Mouse (Mus musculus) small intestine, adult 2 months (tissue): ENCODE results near the gene Csf1. TPM values are rescaled to one million over a fixed set of nuclear protein-coding genes. Genes with fewer than 3 reads are reported as not detected.

Experiments
- H3K27ac ChIP-seq: fragments of 200-500 bp; 2 replicates; pipeline ENCODE4 v1.5.1; 2012; ENCODE audit warnings: low read depth, low read length, control low read depth, inconsistent platforms; ENCODE audit not compliant: insufficient read depth
- H3K27me3 ChIP-seq: fragments of 200-500 bp; 2 replicates; pipeline ENCODE4 v1.6.1; 2012; ENCODE audit warnings: mild to moderate bottlenecking, moderate library complexity, low read length, inconsistent platforms; ENCODE audit not compliant: control insufficient read depth, insufficient read depth
- H3K36me3 ChIP-seq: fragments of 200-500 bp; 2 replicates; pipeline ENCODE4 v1.6.1; 2012; ENCODE audit warnings: mild to moderate bottlenecking, low read length, control low read depth, inconsistent platforms; ENCODE audit not compliant: control insufficient read depth, insufficient read depth
- H3K4me1 ChIP-seq: fragments of 200-500 bp; 2 replicates; pipeline ENCODE4 v1.6.1; 2012; ENCODE audit warnings: low read length, inconsistent platforms, mixed read lengths; ENCODE audit not compliant: control insufficient read depth, insufficient read depth, insufficient read length
- H3K4me3 ChIP-seq: fragments of 200-500 bp; 2 replicates; pipeline ENCODE4 v1.5.1; 2012; ENCODE audit warnings: low read depth, mild to moderate bottlenecking, control low read depth, inconsistent platforms, low read length, moderate library complexity
- CTCF ChIP-seq: fragments of 200-500 bp; IDR thresholded peaks from 2 replicates; pipeline ENCODE4 v1.5.1; 2012; ENCODE audit warnings: low read depth, mild to moderate bottlenecking, control low read depth, inconsistent platforms, low read length, moderate library complexity, mixed read lengths; ENCODE audit not compliant: insufficient replicate concordance, insufficient read length; ENCODE audit errors: extremely low read depth
- POLR2A ChIP-seq: fragments of 200-500 bp; IDR thresholded peaks from 2 replicates; pipeline ENCODE4 v1.6.1; 2012; ENCODE audit warnings: low read depth, mild to moderate bottlenecking, control low read depth, inconsistent platforms, low read length, moderate library complexity
- WGBS: fragments of 180-500 bp; shearing (Covaris S2); methylation state at CpG from one replicate; pipeline ENCODE4 v1.1.7; 2018; 5-methylcytosine and 5-hydroxymethylcytosine counted together
- polyA plus RNA-seq: library from polyadenylated mRNA; depleted of rRNA; stranded (reverse); fragments of >200 nt; gene quantifications from 2 replicates; pipeline ENCODE4 v1.2.3, GENCODE M21; 2012

Gene Csf1
- polyA plus RNA-seq, 1 experiment: 9.7 TPM

DNA sequence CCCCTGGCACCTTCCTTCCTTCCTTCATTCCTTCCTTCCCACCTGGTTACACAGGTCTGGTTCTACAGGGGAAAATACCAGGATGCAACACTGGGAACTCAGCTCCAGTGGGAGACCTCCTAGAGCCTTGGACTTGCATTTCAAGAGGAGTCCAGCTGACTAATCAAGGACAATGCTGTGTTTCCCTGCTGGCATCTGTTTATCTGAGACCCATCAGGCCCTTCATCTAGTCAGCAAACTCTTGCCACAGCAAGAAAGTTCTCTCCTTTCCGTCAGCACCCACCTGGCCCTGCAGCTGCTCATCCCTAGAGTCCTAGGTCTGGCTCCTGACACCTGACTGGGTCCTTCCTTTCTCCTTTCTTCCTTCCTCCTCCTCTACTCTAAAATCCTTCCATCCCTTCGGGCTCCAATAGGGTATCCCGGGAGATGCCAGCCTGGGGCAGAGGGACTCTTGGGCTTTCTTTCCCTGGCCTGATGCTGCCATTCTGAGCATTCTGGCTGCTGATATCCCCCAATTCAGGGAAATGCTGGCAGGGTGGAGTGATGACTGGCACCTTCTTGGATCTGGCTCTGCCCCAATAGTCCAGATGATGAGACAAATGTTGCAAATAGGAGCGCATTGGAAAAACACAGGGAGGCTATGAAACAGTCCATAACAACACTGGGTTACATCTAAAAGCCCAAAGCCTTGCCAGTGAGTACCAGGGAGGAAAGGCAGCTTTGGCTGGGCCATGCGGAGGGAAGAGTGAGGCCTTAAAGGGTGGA lies 2.7 kb downstream of the Csf1 start:
- no peak overlapping the region for H3K27ac ChIP-seq
- H3K36me3 ChIP-seq: peaks cover 3% of the 10 kb centered on the region; the same call in 1 of the 2 replicates
- no peak for TF ChIP-seq CTCF
- TF ChIP-seq POLR2A: no peak
- H3K4me1 ChIP-seq: peaks cover 8% of the 10 kb centered on the region; the same call in 1 of the 2 replicates
- no peaks in the 10 kb centered on the region for H3K27me3 ChIP-seq
- H3K4me3 ChIP-seq: peak overlapping the region; percentile 26
- 82% methylated on average over 5 of the region's 5 CpGs for whole genome bisulfite sequencing

DNA sequence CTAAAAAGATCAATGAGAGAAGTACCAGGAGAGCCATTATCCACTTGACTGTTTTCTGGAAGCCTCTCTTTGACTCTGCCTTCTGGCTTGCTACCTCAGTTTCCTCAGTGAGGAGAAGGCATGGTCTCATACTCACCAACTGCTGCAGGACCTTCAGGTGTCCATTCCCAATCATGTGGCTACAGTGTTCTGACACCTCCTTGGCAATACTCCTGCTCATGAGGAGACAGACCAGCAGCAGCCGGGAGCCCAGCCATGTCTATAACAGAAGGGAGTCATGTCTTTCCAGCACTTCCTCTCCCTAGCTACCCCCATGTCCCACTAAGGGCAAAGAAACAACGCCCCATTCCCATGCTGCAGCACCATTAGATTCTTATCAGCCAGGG lies 3.8 kb downstream of the Csf1 start:
- Histone ChIP-seq H3K36me3 (peaks cover 3% of the 10 kb centered on the region; the same call in 1 of the 2 replicates), H3K27me3 (no peaks in the 10 kb centered on the region), H3K4me1 (peaks cover 8% of the 10 kb centered on the region; the same call in 1 of the 2 replicates), H3K27ac (no peak overlapping the region), H3K4me3 (no peak overlapping the region)
- 78% methylated on average over 2 of the region's 2 CpGs for WGBS
- TF ChIP-seq CTCF (no peak), POLR2A (no peak)

DNA sequence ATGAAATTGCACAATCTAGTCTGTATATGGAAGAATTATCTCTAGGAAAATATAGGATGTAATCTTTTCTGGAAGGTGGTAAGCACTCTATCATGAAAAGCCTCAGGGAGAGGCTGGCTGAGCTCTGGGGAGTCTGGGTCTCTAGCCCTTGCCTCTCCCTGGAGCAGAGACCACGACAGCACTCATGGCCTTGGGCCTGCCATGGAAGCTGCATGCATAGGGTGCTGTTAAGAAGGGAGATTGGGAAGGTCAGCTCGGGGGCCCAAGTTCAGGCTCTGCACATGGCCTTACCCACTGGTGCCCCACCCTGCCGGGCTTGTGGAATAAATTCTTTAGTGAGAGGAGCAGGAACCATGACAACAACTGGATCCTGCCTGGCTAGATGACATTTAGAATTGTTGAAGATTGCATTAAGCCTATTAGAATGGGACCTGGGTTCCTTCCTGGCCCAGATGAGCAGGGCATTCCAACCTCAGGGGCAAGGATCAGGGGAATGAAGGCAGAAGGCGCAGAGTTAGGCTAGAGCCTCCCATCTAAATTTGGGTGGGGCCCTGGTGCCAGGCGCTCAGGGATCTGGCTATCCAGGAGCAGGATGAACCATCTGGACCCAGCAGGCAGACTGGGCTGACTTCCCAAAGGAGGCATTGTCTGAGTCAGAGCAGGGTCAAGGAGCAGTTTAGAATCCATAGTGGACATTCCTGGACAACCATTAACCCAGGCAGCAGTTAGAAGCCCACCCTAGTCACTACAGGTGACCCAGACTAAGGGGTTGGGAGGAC lies 4.4 kb downstream of the Csf1 start:
- 71% methylated on average over 5 of the region's 5 CpGs for WGBS
- H3K27ac ChIP-seq: no peak overlapping the region
- TF ChIP-seq POLR2A (no peak), CTCF (no peak)
- peaks cover 3% of the 10 kb centered on the region; the same call in 1 of the 2 replicates for H3K36me3 ChIP-seq
- peaks cover 8% of the 10 kb centered on the region; the same call in 1 of the 2 replicates for H3K4me1 ChIP-seq
- H3K27me3 ChIP-seq: no peaks in the 10 kb centered on the region
- H3K4me3 ChIP-seq: no peak overlapping the region

DNA sequence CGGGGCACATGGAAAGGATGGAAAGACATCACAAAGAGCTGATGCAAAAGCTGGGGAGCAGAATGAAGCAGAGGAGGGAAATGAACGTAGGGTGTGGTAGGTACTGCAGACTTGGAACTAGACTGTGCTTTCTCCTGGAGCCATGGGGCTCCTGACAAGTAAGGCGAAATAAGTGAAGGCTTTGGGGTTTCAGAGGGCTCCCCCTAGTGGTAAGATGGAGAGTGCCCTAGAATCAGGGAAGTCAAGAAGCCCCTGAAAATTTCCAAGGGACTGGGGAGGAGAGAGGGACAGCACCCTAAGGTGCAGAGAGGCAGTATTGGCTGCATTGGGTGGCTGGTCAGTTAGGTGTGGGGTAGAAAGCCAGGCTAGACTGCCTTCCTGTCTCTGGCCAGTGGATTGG lies 5.6 kb downstream of the Csf1 start:
- Histone ChIP-seq H3K27ac (no peak overlapping the region), H3K4me1 (peaks cover 4% of the 10 kb centered on the region; the same call in 1 of the 2 replicates), H3K27me3 (no peaks in the 10 kb centered on the region), H3K36me3 (peaks cover 3% of the 10 kb centered on the region; the same call in 1 of the 2 replicates), H3K4me3 (no peak overlapping the region)
- 44% methylated on average over 3 of the region's 3 CpGs for WGBS
- TF ChIP-seq POLR2A (no peak), CTCF (peak; percentile 88; the same call in 1 of the 2 replicates)

DNA sequence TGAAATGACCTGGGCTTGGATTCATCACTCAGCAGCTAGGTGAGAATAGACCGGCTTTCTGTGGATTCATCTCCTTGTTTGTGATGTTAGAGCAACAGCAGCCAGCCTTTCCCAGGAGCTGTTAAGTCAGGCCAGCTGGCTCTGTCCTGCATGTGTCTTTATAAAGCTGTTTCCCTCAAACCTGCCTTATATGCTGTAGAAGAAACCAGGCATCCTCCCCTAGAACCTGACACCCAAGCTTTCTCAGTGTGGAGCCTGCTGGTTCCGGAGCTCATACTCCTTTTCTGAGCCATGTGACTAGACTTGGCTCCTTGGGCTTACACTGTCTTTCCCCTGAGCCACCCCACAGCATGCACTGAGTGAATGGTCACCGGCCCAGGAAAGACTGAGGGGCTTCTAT lies 8.7 kb downstream of the Csf1 start:
- TF ChIP-seq POLR2A (no peak), CTCF (no peak)
- Histone ChIP-seq H3K4me3 (no peak overlapping the region), H3K36me3 (peaks cover 5% of the 10 kb centered on the region; the same call in 1 of the 2 replicates), H3K4me1 (no peaks in the 10 kb centered on the region), H3K27ac (no peak overlapping the region), H3K27me3 (no peaks in the 10 kb centered on the region)
- WGBS: 46% methylated on average over 3 of the region's 3 CpGs

DNA sequence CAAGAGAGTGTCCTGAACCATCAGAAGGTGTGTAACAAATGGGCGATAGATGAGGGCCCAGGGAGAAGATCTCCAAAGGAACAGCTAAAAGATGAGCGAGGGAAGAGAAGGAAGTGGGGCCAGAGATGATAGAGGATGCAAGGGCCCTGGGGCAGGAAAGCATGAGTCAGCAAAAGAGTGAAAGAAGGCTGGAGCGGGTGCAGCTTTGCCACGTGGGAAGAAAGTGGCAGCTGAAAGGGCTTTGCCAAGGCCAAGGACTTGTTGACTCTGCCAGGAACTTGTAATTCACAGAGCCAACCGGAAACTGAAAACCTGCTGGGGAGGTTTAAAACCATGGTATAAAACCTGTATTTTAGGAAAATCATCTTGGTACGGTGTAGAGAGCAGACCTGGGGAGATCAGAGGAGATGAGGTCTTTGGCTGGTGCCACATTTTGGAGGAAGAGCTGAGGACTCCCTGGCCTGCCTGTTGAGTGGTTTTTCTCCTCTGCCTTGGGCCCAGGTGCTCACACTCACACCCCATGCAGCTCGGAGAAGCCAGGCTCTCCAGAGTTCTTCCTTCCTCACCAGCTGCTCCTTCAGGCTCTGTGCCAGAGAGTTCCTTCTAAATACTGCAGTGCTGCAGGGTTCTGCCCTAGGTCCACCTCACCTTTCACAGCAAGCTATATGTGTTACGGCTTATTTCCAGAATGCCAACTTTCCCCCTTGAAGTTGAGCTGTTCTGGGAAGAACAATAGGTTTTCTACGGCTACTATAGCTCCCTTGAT lies 9.3 kb downstream of the Csf1 start:
- TF ChIP-seq POLR2A (no peak), CTCF (no peak)
- Histone ChIP-seq H3K27me3 (no peaks in the 10 kb centered on the region), H3K4me3 (no peak overlapping the region), H3K4me1 (no peaks in the 10 kb centered on the region), H3K36me3 (peaks cover 5% of the 10 kb centered on the region; the same call in 1 of the 2 replicates), H3K27ac (no peak overlapping the region)
- WGBS: 24% methylated on average over 9 of the region's 9 CpGs
